Mouse (Mus musculus): Measurements from ENCODE around the gene Vav1. TPM values are rescaled to one million over a fixed set of nuclear protein-coding genes. Genes with fewer than 3 reads are reported as not detected.

Gene Vav1
- polyA plus RNA-seq, 1 experiment from 2014 or later, result 3.9 TPM

DNA sequence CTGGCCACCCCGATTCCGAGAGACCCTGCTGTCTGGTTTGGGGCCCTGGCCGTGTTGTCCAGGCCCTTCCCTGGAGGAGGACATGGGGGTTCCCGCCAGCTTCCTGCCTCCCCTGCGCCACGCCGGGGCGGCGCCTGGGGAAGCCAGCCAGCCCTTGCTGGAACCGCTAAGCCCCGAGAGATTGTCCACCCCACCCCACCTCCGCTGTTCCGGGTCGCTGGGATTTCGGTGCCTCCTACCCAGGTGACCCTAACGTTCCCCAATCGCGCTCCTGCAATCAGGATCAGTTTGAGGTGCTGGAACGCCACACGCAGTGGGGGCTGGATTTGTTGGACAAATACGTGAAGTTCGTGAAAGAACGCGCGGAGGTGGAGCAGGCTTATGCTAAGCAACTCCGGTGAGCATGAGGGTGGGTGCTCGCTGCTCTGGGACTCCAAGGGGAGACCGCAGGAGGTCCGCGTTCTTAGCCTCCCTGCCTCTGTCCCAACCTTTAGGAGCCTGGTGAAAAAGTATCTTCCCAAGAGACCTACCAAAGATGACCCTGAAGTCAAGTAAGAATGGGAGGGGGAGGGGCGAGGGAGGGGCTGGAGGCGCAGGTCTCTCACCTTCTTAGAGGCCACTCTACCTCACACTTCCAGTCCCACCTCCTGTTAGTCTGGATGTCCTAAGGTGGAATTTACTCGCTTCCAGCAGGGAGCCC is 28.3 kb upstream of the Vav1 start:
- Histone ChIP-seq H3K9me3 (ENCODE audit: control insufficient read depth, low read length) (no peaks in the 10 kb centered on the region), H3K4me2 (ENCODE audit: low read depth, low read length) (peak overlapping the region; percentile 94), H3K4me3 (ENCODE audit: low read length) (peak overlapping the region; percentile 76), H3K36me3 (ENCODE audit: control insufficient read depth, insufficient read depth, low read length) (peaks cover 20% of the 10 kb centered on the region), H3K4me1 (replicated peaks; ENCODE audit: control insufficient read depth, insufficient read depth, low read length) (peaks cover 20% of the 10 kb centered on the region), H3K27ac (ENCODE audit: low read length) (peak overlapping the region; percentile 85), H3K27me3 (ENCODE audit: control insufficient read depth, insufficient read depth, low read depth, low read length) (no peaks in the 10 kb centered on the region), H3K9ac (ENCODE audit: low read length) (peak overlapping the region; percentile 79)
- ATAC-seq (ENCODE audit: low read depth), result no peak
- 2% methylated on average over 32 of the region's 33 CpGs for WGBS

DNA sequence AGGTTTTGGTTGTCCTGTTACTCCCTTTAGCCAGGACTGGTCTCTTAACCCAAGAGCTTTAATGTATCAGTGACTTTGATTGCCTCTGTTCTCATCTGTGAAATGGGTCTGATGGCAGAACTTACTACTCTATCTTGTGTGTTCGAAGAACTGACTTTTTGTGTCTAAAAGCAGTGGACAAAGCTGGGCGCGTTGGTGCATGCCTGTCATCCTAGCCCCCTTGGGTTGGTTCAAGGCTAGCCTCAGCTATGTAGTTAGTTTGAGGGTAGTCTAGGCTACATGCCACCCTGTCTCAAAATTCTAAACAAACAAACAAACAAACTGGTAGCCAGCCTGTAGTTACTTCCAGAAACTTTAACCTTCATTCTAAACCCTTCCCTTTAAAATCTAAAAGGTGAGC is 27.5 kb upstream of the Vav1 start:
- no peak for ATAC-seq (ENCODE audit: low read depth)
- no peak overlapping the region for H3K27ac ChIP-seq (ENCODE audit: low read length)
- no peak overlapping the region for H3K9ac ChIP-seq (ENCODE audit: low read length)
- no peak overlapping the region for H3K4me2 ChIP-seq (ENCODE audit: low read depth, low read length)
- peaks cover 25% of the 10 kb centered on the region for H3K36me3 ChIP-seq (ENCODE audit: control insufficient read depth, insufficient read depth, low read length)
- no peak overlapping the region for H3K4me3 ChIP-seq (ENCODE audit: low read length)
- H3K9me3 ChIP-seq (ENCODE audit: control insufficient read depth, low read length), result no peaks in the 10 kb centered on the region
- 88% methylated on average over 3 of the region's 3 CpGs for WGBS
- H3K27me3 ChIP-seq (ENCODE audit: control insufficient read depth, insufficient read depth, low read depth, low read length), result no peaks in the 10 kb centered on the region
- H3K4me1 ChIP-seq (replicated peaks; ENCODE audit: control insufficient read depth, insufficient read depth, low read length), result peaks cover 16% of the 10 kb centered on the region

DNA sequence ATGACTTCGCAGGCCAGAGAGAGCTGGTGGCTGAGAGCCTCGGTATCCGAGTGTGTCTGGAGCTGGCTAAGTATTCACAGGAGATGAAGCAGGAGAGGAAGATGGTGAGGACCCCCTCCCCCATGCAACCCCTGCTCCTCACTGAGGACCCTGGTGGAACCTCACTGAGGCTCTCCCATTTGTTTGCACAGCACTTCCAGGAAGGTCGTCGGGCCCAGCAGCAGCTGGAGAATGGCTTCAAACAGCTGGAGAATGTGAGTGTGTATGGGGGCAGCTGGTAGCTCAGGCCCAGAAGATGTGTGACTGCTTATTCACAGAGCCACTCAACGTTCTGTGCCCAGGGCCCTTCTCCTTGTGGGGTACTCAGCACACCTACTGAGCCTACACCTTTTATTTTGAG is 25.6 kb upstream of the Vav1 start:
- Histone ChIP-seq H3K4me2 (ENCODE audit: low read depth, low read length) (no peak overlapping the region), H3K27ac (ENCODE audit: low read length) (no peak overlapping the region), H3K4me1 (replicated peaks; ENCODE audit: control insufficient read depth, insufficient read depth, low read length) (peaks cover 13% of the 10 kb centered on the region), H3K36me3 (ENCODE audit: control insufficient read depth, insufficient read depth, low read length) (peaks cover 34% of the 10 kb centered on the region), H3K27me3 (ENCODE audit: control insufficient read depth, insufficient read depth, low read depth, low read length) (no peaks in the 10 kb centered on the region), H3K9ac (ENCODE audit: low read length) (no peak overlapping the region), H3K4me3 (ENCODE audit: low read length) (no peak overlapping the region), H3K9me3 (ENCODE audit: control insufficient read depth, low read length) (no peaks in the 10 kb centered on the region)
- WGBS, result 40% methylated on average over 6 of the region's 6 CpGs
- ATAC-seq (ENCODE audit: low read depth), result no peak

DNA sequence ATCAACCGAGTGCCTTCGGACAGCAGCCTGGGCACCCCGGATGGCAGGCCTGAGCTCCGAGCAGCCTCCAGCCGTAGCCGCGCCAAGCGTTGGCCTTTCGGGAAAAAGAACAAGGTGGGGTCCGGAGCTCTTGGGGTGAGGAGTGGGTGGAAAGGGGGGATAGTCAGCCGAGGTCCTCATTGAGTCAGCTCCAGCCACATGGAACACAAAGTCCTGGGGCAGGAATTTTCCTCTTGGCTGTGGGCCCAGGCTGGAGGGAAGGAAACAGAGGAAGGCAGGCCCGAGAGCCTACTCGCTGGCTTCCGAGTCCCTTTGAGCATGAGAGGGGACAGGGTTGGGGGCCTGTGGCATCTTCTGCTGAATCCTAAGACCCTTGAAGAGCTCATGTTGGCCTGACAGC is 23.5 kb upstream of the Vav1 start:
- Histone ChIP-seq H3K9ac (ENCODE audit: low read length) (no peak overlapping the region), H3K27me3 (ENCODE audit: control insufficient read depth, insufficient read depth, low read depth, low read length) (no peaks in the 10 kb centered on the region), H3K27ac (ENCODE audit: low read length) (no peak overlapping the region), H3K9me3 (ENCODE audit: control insufficient read depth, low read length) (no peaks in the 10 kb centered on the region), H3K4me2 (ENCODE audit: low read depth, low read length) (no peak overlapping the region), H3K4me3 (ENCODE audit: low read length) (no peak overlapping the region), H3K36me3 (ENCODE audit: control insufficient read depth, insufficient read depth, low read length) (peaks cover 39% of the 10 kb centered on the region), H3K4me1 (replicated peaks; ENCODE audit: control insufficient read depth, insufficient read depth, low read length) (peaks cover 6% of the 10 kb centered on the region; the same call in 1 of the 2 replicates)
- 76% methylated on average over 14 of the region's 14 CpGs for WGBS
- no peak for ATAC-seq (ENCODE audit: low read depth)

DNA sequence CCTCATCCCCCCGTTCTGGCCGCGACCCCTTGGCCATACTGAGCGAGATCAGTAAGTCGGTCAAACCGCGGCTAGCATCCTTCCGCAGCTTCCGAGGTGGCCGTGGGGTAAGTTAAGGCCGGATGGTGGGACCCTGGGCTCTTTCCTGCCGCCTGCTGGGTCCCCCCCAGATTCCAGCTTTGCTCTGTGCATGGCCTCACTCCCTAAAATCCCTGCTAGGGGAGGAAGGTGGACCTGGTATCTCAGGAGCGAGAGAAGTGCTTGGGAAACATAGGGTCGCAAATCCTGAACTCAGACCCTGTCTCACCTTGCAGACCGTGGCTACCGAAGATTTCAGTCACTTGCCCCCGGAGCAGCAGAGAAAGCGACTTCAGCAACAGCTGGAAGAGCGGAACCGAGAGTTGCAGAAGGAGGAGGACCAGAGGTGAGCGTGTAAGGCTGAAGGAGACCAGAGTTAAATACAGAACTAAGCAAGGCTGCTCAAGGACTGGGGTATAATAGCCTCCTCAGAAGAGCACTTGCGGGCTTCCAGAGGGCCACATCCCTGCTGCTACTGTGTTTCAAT is 21.9 kb upstream of the Vav1 start:
- no peak for ATAC-seq (ENCODE audit: low read depth)
- Histone ChIP-seq H3K4me3 (ENCODE audit: low read length) (no peak overlapping the region), H3K9ac (ENCODE audit: low read length) (no peak overlapping the region), H3K4me2 (ENCODE audit: low read depth, low read length) (no peak overlapping the region), H3K9me3 (ENCODE audit: control insufficient read depth, low read length) (no peaks in the 10 kb centered on the region), H3K36me3 (ENCODE audit: control insufficient read depth, insufficient read depth, low read length) (peaks cover 47% of the 10 kb centered on the region), H3K4me1 (replicated peaks; ENCODE audit: control insufficient read depth, insufficient read depth, low read length) (no peaks in the 10 kb centered on the region), H3K27ac (ENCODE audit: low read length) (no peak overlapping the region), H3K27me3 (ENCODE audit: control insufficient read depth, insufficient read depth, low read depth, low read length) (no peaks in the 10 kb centered on the region)
- WGBS, result 94% methylated on average over 22 of the region's 22 CpGs

DNA sequence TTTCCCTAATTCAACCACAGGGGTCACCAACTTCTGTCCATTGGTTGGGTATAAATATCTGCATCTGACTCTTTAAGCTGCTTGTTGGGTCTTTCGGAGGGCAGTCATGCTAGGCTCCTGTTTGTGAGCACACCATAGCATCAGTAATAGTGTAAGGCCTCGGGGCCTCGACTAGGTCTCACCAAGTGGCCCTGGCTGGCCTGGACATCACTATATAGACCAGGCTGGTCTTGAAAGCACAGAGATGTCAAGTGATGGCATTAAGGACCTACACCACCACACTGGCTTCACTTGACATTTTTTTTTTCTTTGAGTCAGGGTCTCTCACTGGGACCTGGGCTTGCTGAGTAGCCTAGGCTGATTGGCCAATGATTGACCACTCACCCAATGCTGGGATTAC is 20.7 kb upstream of the Vav1 start:
- Histone ChIP-seq H3K4me1 (replicated peaks; ENCODE audit: control insufficient read depth, insufficient read depth, low read length) (no peaks in the 10 kb centered on the region), H3K4me2 (ENCODE audit: low read depth, low read length) (no peak overlapping the region), H3K27ac (ENCODE audit: low read length) (no peak overlapping the region), H3K9me3 (ENCODE audit: control insufficient read depth, low read length) (no peaks in the 10 kb centered on the region), H3K27me3 (ENCODE audit: control insufficient read depth, insufficient read depth, low read depth, low read length) (no peaks in the 10 kb centered on the region), H3K4me3 (ENCODE audit: low read length) (no peak overlapping the region), H3K36me3 (ENCODE audit: control insufficient read depth, insufficient read depth, low read length) (peaks cover 53% of the 10 kb centered on the region), H3K9ac (ENCODE audit: low read length) (no peak overlapping the region)
- 91% methylated on average over 3 of the region's 3 CpGs for WGBS
- ATAC-seq (ENCODE audit: low read depth), result no peak

DNA sequence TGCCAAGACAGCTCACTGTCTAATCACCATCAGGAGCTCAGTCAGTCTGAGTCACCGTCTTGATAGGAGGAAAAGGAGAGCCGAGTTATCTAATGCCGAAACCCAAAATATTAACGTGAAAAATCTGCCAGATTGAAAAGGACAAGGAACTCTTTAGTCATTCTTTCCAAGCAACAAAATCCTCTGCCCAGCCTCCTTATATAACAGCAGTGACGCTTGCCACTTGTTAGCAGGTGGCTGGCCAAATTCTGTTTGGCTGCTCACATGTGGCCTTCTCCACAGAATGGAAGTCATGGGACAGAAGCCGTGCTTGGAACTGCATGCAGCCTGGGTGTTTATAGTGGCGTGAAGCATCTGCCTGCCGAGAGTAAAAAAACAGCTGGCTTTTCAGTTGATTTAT is 19.2 kb upstream of the Vav1 start:
- Histone ChIP-seq H3K9ac (ENCODE audit: low read length) (no peak overlapping the region), H3K4me3 (ENCODE audit: low read length) (no peak overlapping the region), H3K27ac (ENCODE audit: low read length) (no peak overlapping the region), H3K27me3 (ENCODE audit: control insufficient read depth, insufficient read depth, low read depth, low read length) (no peaks in the 10 kb centered on the region), H3K36me3 (ENCODE audit: control insufficient read depth, insufficient read depth, low read length) (peaks cover 46% of the 10 kb centered on the region), H3K4me2 (ENCODE audit: low read depth, low read length) (no peak overlapping the region), H3K9me3 (ENCODE audit: control insufficient read depth, low read length) (no peaks in the 10 kb centered on the region), H3K4me1 (replicated peaks; ENCODE audit: control insufficient read depth, insufficient read depth, low read length) (peaks cover under 1% of the 10 kb centered on the region; the same call in 1 of the 2 replicates)
- no peak for ATAC-seq (ENCODE audit: low read depth)
- 88% methylated on average over 8 of the region's 8 CpGs for WGBS

DNA sequence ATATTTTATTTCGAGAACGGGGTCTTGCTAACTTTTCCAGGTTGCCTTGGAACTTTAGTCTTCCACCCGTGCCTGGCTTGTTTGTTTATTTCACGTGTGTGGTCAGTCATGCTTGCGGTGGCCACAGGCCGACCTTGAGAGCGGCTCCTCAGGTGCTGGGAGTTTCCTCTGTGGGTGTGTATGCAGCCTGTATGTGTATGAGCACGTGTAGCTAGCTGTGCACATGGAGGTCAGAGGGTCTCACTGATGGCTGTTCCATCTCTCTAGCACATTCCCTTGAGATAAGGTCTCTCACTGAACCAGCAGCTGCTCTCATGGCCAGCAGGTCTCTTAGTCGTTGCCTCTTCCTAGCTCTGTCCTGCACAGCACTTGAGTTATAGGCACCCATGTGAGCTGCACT is 18.5 kb upstream of the Vav1 start:
- Histone ChIP-seq H3K9me3 (ENCODE audit: control insufficient read depth, low read length) (no peaks in the 10 kb centered on the region), H3K4me3 (ENCODE audit: low read length) (no peak overlapping the region), H3K4me2 (ENCODE audit: low read depth, low read length) (no peak overlapping the region), H3K4me1 (replicated peaks; ENCODE audit: control insufficient read depth, insufficient read depth, low read length) (peaks cover 2% of the 10 kb centered on the region; the same call in 1 of the 2 replicates), H3K9ac (ENCODE audit: low read length) (no peak overlapping the region), H3K27me3 (ENCODE audit: control insufficient read depth, insufficient read depth, low read depth, low read length) (no peaks in the 10 kb centered on the region), H3K36me3 (ENCODE audit: control insufficient read depth, insufficient read depth, low read length) (peaks cover 40% of the 10 kb centered on the region), H3K27ac (ENCODE audit: low read length) (no peak overlapping the region)
- WGBS, result 78% methylated on average over 9 of the region's 9 CpGs
- ATAC-seq (ENCODE audit: low read depth), result no peak

DNA sequence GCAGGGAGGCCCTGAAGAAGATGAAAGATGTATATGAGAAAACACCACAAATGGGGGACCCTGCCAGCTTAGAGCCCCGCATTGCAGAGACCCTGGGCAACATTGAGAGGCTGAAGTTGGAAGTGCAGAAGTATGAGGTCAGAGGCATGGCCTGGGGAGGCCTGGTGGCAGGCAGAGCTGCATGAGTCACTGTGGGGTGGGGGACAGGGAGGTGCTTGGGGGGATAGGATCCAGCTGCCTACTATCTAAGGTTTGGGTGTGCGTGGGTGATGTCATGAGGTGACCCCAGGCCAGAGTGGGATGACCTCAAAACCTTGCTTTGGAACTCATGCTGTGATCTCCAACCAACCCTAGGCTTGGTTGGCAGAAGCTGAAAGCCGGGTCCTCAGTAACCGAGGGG is 17.6 kb upstream of the Vav1 start:
- no peak overlapping the region for H3K4me2 ChIP-seq (ENCODE audit: low read depth, low read length)
- peaks cover 5% of the 10 kb centered on the region; the same call in 1 of the 2 replicates for H3K4me1 ChIP-seq (replicated peaks; ENCODE audit: control insufficient read depth, insufficient read depth, low read length)
- H3K9me3 ChIP-seq (ENCODE audit: control insufficient read depth, low read length), result no peaks in the 10 kb centered on the region
- 90% methylated on average over 4 of the region's 4 CpGs for WGBS
- no peak overlapping the region for H3K9ac ChIP-seq (ENCODE audit: low read length)
- no peak for ATAC-seq (ENCODE audit: low read depth)
- H3K36me3 ChIP-seq (ENCODE audit: control insufficient read depth, insufficient read depth, low read length), result peaks cover 32% of the 10 kb centered on the region
- H3K27me3 ChIP-seq (ENCODE audit: control insufficient read depth, insufficient read depth, low read depth, low read length), result no peaks in the 10 kb centered on the region
- H3K4me3 ChIP-seq (ENCODE audit: low read length), result no peak overlapping the region
- no peak overlapping the region for H3K27ac ChIP-seq (ENCODE audit: low read length)
